Mouse (Mus musculus) spleen, adult 2 months (tissue): ENCODE measurements around the gene Prdx5. TPM values are rescaled to one million over a fixed set of nuclear protein-coding genes. Genes with fewer than 3 reads are reported as not detected.

Source experiments
- DNase-seq, 2 experiments: peaks; one replicate each; pipeline versions ENCODE4 v3.0.0 to v3.0.0-alpha.2; 2012 to 2021; ENCODE audit warnings: low spot score in 2 of 2, low read depth in 1 of 2
- H3K27ac ChIP-seq: fragments of 200-500 bp; 2 replicates; pipeline ENCODE4 v1.5.1; 2012; ENCODE audit warnings: low read length, inconsistent platforms; ENCODE audit not compliant: insufficient read depth
- H3K27me3 ChIP-seq: fragments of 200-500 bp; 2 replicates; pipeline ENCODE4 v1.6.1; 2012; ENCODE audit warnings: mild to moderate bottlenecking, moderate library complexity, low read length, inconsistent platforms; ENCODE audit not compliant: control insufficient read depth, insufficient read depth
- H3K36me3 ChIP-seq: fragments of 200-500 bp; 2 replicates; pipeline ENCODE4 v1.6.1; 2012; ENCODE audit warnings: mild to moderate bottlenecking, low read length, inconsistent platforms; ENCODE audit not compliant: control insufficient read depth, insufficient read depth
- H3K4me1 ChIP-seq: fragments of 200-500 bp; 2 replicates; pipeline ENCODE4 v1.6.1; 2011; ENCODE audit warnings: inconsistent platforms; ENCODE audit not compliant: control insufficient read depth, insufficient read depth, insufficient read length
- H3K4me3 ChIP-seq: fragments of 200-500 bp; 2 replicates; pipeline ENCODE4 v1.5.1; 2011; ENCODE audit warnings: mild to moderate bottlenecking, inconsistent platforms; ENCODE audit not compliant: insufficient read depth, insufficient read length; ENCODE audit errors: extremely low read depth
- CTCF ChIP-seq: fragments of 200-500 bp; IDR thresholded peaks from 2 replicates; pipeline ENCODE4 v1.5.1; 2011; ENCODE audit warnings: mild to moderate bottlenecking, inconsistent platforms; ENCODE audit not compliant: insufficient read depth, insufficient read length, insufficient replicate concordance; ENCODE audit errors: extremely low read depth
- POLR2A ChIP-seq: fragments of 200-500 bp; IDR thresholded peaks from 2 replicates; pipeline ENCODE4 v1.6.1; 2011; ENCODE audit warnings: low read depth, low read length, inconsistent platforms
- WGBS: fragments of 180-500 bp; shearing (Covaris S2); methylation state at CpG from one replicate; pipeline ENCODE4 v1.1.7; 2018; 5-methylcytosine and 5-hydroxymethylcytosine counted together
- polyA plus RNA-seq: library from polyadenylated mRNA; depleted of rRNA; stranded (reverse); fragments of >200 nt; gene quantifications from 2 replicates; pipeline ENCODE4 v1.2.3, GENCODE M21; 2012; rRNA removed

Prdx5 gene
- polyA plus RNA-seq, 1 experiment, result 54.6 TPM

- no peak overlapping the region for H3K27ac ChIP-seq
- no peaks in the 10 kb centered on the region for H3K27me3 ChIP-seq
- no peak for DNase-seq
- TF ChIP-seq CTCF (no peak), POLR2A (no peak)
- no peaks in the 10 kb centered on the region for H3K36me3 ChIP-seq
- H3K4me3 ChIP-seq, result no peak overlapping the region
- WGBS, result 96% methylated on average over 4 of the region's 4 CpGs
- peaks cover 28% of the 10 kb centered on the region; the same call in 1 of the 2 replicates for H3K4me1 ChIP-seq
Observed at GRCm38 (mm10) chr19:6861451-6861850, 48.5 kb downstream of the Prdx5 start.

GRCm38 (mm10) chr19:6860706-6861105 lies 49.2 kb downstream of the Prdx5 start:
- Histone ChIP-seq H3K27ac (no peak overlapping the region; the same call in 1 of the 2 replicates), H3K36me3 (no peaks in the 10 kb centered on the region), H3K4me1 (peaks cover 34% of the 10 kb centered on the region; the same call in 1 of the 2 replicates), H3K27me3 (no peaks in the 10 kb centered on the region), H3K4me3 (no peak overlapping the region)
- TF ChIP-seq POLR2A (no peak), CTCF (no peak)
- WGBS, result 38% methylated on average over 6 of the region's 6 CpGs
- DNase-seq, result peak; percentile 45 to 72

GRCm38 (mm10) chr19:6859971-6860370 lies 49.9 kb downstream of the Prdx5 start:
- DNase-seq, result no peak
- Histone ChIP-seq H3K27me3 (no peaks in the 10 kb centered on the region), H3K27ac (no peak overlapping the region), H3K4me3 (no peak overlapping the region), H3K36me3 (no peaks in the 10 kb centered on the region), H3K4me1 (peaks cover 39% of the 10 kb centered on the region)
- TF ChIP-seq POLR2A (no peak), CTCF (no peak)
- 70% methylated on average over 3 of the region's 3 CpGs for WGBS

GRCm38 (mm10) chr19:6859032-6859651 lies 50.8 kb downstream of the Prdx5 start:
- H3K36me3 ChIP-seq, result no peaks in the 10 kb centered on the region
- no peak for DNase-seq
- H3K4me1 ChIP-seq, result peaks cover 39% of the 10 kb centered on the region
- H3K27me3 ChIP-seq, result no peaks in the 10 kb centered on the region
- WGBS, result 79% methylated on average over 2 of the region's 2 CpGs
- TF ChIP-seq CTCF (no peak), POLR2A (no peak)
- no peak overlapping the region for H3K27ac ChIP-seq
- 0 out of 2 replicates have a peak overlapping the region, but pooled peaks have one; percentile 6 for H3K4me3 ChIP-seq

- DNase-seq, result peak; percentile 73 to 90
- WGBS, result 10% methylated on average over 7 of the region's 7 CpGs
- H3K27me3 ChIP-seq, result no peaks in the 10 kb centered on the region
- H3K27ac ChIP-seq, result peak within 1 kb of the TSS; percentile 83
- peak within 1 kb of the TSS; percentile 67 for H3K4me3 ChIP-seq
- H3K4me1 ChIP-seq, result peaks cover 39% of the 10 kb centered on the region
- no peak for TF ChIP-seq CTCF
- peak; percentile 3; the same call in 1 of the 2 replicates for TF ChIP-seq POLR2A
- peaks cover 7% of the 10 kb centered on the region for H3K36me3 ChIP-seq
Observed at GRCm38 (mm10) chr19:6858031-6858430, 51.9 kb downstream of the Prdx5 start, which contains the start of gene Ccdc88b. Gene Ccdc88b (minus strand): TSS chr19:6858211.

GRCm38 (mm10) chr19:6857391-6858005 lies 52.4 kb downstream of the Prdx5 start:
- H3K4me1 ChIP-seq, result peaks cover 39% of the 10 kb centered on the region
- peak overlapping the region; percentile 67 for H3K4me3 ChIP-seq
- DNase-seq, result no peak
- 23% methylated on average over 9 of the region's 9 CpGs for WGBS
- H3K27me3 ChIP-seq, result no peaks in the 10 kb centered on the region
- H3K27ac ChIP-seq, result peak overlapping the region; percentile 57
- peaks cover 7% of the 10 kb centered on the region for H3K36me3 ChIP-seq
- TF ChIP-seq CTCF (no peak), POLR2A (no peak)

- 56% methylated on average over 3 of the region's 3 CpGs for WGBS
- no peak for DNase-seq
- Histone ChIP-seq H3K27me3 (no peaks in the 10 kb centered on the region), H3K27ac (peak overlapping the region; percentile 57; the same call in 1 of the 2 replicates), H3K36me3 (peaks cover 7% of the 10 kb centered on the region), H3K4me3 (peak overlapping the region; percentile 67; the same call in 1 of the 2 replicates), H3K4me1 (peaks cover 39% of the 10 kb centered on the region)
- TF ChIP-seq POLR2A (no peak), CTCF (no peak)
Observed at GRCm38 (mm10) chr19:6857003-6857360, 52.9 kb downstream of the Prdx5 start.

Other genes starting within 250 kb of the Prdx5 start
- 26.7 and 31.8 TPM in 2 replicates for gene Rps6ka4, start 69.5 kb downstream of the Prdx5 start, polyA plus RNA-seq
- gene Ccdc88b, start 51.9 kb downstream of the Prdx5 start, polyA plus RNA-seq, result 82.5 and 106 TPM in 2 replicates
- gene Trmt112, start 408 bp downstream of the Prdx5 start, polyA plus RNA-seq, result 135 and 150 TPM in 2 replicates
- gene Esrra, start 11.7 kb upstream of the Prdx5 start, polyA plus RNA-seq, result 48.4 and 53.7 TPM in 2 replicates
- gene Catsperz, start 15.3 kb upstream of the Prdx5 start, polyA plus RNA-seq, result 0.11 and 0.28 TPM in 2 replicates
- 0.04 and 0.11 TPM in 2 replicates for gene Kcnk4, start 24.4 kb upstream of the Prdx5 start, polyA plus RNA-seq
- gene Bad, start 31.8 kb upstream of the Prdx5 start, polyA plus RNA-seq, result 24.9 and 32.5 TPM in 2 replicates
- 54.6 and 61.7 TPM in 2 replicates for gene Gpr137, start 32.4 kb upstream of the Prdx5 start, polyA plus RNA-seq
- gene Ppp1r14b, start 64.9 kb upstream of the Prdx5 start, polyA plus RNA-seq, result 69.0 and 82.5 TPM in 2 replicates
- gene Plcb3, start 66.4 kb upstream of the Prdx5 start, polyA plus RNA-seq, result 31.5 and 31.7 TPM in 2 replicates
- gene Fkbp2, start 70.4 kb upstream of the Prdx5 start, polyA plus RNA-seq, result 22.1 and 26.2 TPM in 2 replicates
- 20.7 and 23.9 TPM in 2 replicates for gene Vegfb, start 77.5 kb upstream of the Prdx5 start, polyA plus RNA-seq
- gene Dnajc4, start 82.5 kb upstream of the Prdx5 start, polyA plus RNA-seq, result 24.1 and 25.3 TPM in 2 replicates
- 19.4 and 26.5 TPM in 2 replicates for gene Nudt22, start 86.0 kb upstream of the Prdx5 start, polyA plus RNA-seq
- 4.7 and 6.4 TPM in 2 replicates for gene Trpt1, start 86.0 kb upstream of the Prdx5 start, polyA plus RNA-seq
- 194 and 240 TPM in 2 replicates for gene Fermt3, start 109.4 kb upstream of the Prdx5 start, polyA plus RNA-seq
- gene Stip1, start 129.9 kb upstream of the Prdx5 start, polyA plus RNA-seq, result 27.4 and 31.3 TPM in 2 replicates
- gene Macrod1, start 146.7 kb upstream of the Prdx5 start, polyA plus RNA-seq, result 13.4 and 17.9 TPM in 2 replicates
- 0.14 and 0.16 TPM in 2 replicates for gene Flrt1, start 195.6 kb upstream of the Prdx5 start, polyA plus RNA-seq